Mouse (Mus musculus) myocyte (in vitro differentiated cells): ENCODE measurements around the gene Ciart. TPM values are rescaled to one million over a fixed set of nuclear protein-coding genes. Genes with fewer than 3 reads are reported as not detected.

ENCODE experiments used
- H3K27me3 ChIP-seq: one replicate; pipeline ENCODE4 v1.6.1; 2011; ENCODE audit not compliant: control insufficient read depth, insufficient read depth, insufficient read length
- H3K36me3 ChIP-seq: one replicate; pipeline ENCODE4 v1.6.1; 2011; ENCODE audit not compliant: control insufficient read depth, insufficient read depth
- H3K4me2 ChIP-seq: one replicate; pipeline ENCODE4 v1.6.1; 2011; ENCODE audit warnings: low read depth, control low read depth
- H3K4me3 ChIP-seq: one replicate; pipeline ENCODE4 v1.5.1; 2011; ENCODE audit warnings: mild to moderate bottlenecking, control low read depth, moderate library complexity
- H3K79me2 ChIP-seq: one replicate; pipeline ENCODE4 v1.6.1; 2011; ENCODE audit not compliant: control insufficient read depth, insufficient read depth
- H3ac ChIP-seq: one replicate; pipeline ENCODE4 v1.6.1; 2011; ENCODE audit not compliant: control insufficient read depth, insufficient read length
- CEBPB ChIP-seq: IDR thresholded peaks from 2 replicates; pipeline ENCODE4 v1.6.1; 2011; ENCODE audit warnings: mild to moderate bottlenecking, moderate library complexity; ENCODE audit not compliant: poor library complexity, insufficient read depth, severe bottlenecking
- E2F4 ChIP-seq: IDR thresholded peaks from one replicate; pipeline ENCODE4 v1.6.1; 2011; ENCODE audit warnings: mild to moderate bottlenecking, control low read depth, moderate library complexity; ENCODE audit not compliant: insufficient read depth
- MAX ChIP-seq: IDR thresholded peaks from one replicate; pipeline ENCODE4 v1.6.1; 2011; ENCODE audit warnings: low read depth, mild to moderate bottlenecking, control low read depth
- MYOD1 ChIP-seq, 3 experiments: IDR thresholded peaks; one replicate each; pipeline ENCODE4 v1.6.1; 2011; ENCODE audit warnings: control low read depth in 2 of 3, low read depth in 2 of 3, mild to moderate bottlenecking in 2 of 3, moderate library complexity in 1 of 3; ENCODE audit not compliant: insufficient read length in 2 of 3, control insufficient read depth in 1 of 3
- MYOG ChIP-seq, 3 experiments: IDR thresholded peaks; one replicate each; pipeline ENCODE4 v1.6.1; 2011; ENCODE audit warnings: control low read depth in 2 of 3, low read depth in 2 of 3, mild to moderate bottlenecking in 2 of 3; ENCODE audit not compliant: insufficient read length in 2 of 3, control insufficient read depth in 1 of 3, insufficient read depth in 1 of 3
- POLR2A ChIP-seq: IDR thresholded peaks from one replicate; pipeline ENCODE4 v1.6.1; 2011; ENCODE audit warnings: low read depth, mild to moderate bottlenecking, control low read depth, moderate library complexity; ENCODE audit not compliant: insufficient read length
- POLR2AphosphoS2 ChIP-seq: IDR thresholded peaks from one replicate; pipeline ENCODE4 v1.6.1; 2011; ENCODE audit warnings: low read depth, control low read depth; ENCODE audit not compliant: insufficient read length
- REST ChIP-seq: IDR thresholded peaks from one replicate; pipeline ENCODE4 v1.6.1; 2011; ENCODE audit warnings: mild to moderate bottlenecking, control low read depth, moderate library complexity; ENCODE audit not compliant: insufficient read depth, insufficient read length
- SRF ChIP-seq: IDR thresholded peaks from one replicate; pipeline ENCODE4 v1.6.1; 2011; ENCODE audit warnings: low read depth; ENCODE audit not compliant: control insufficient read depth, insufficient read length
- TCF12 ChIP-seq: IDR thresholded peaks from one replicate; pipeline ENCODE4 v1.6.1; 2011; ENCODE audit warnings: mild to moderate bottlenecking, control low read depth; ENCODE audit not compliant: poor library complexity, insufficient read depth, severe bottlenecking
- TCF3 ChIP-seq: IDR thresholded peaks from one replicate; pipeline ENCODE4 v1.6.1; 2011; ENCODE audit warnings: low read depth, control low read depth; ENCODE audit not compliant: insufficient read length
- USF1 ChIP-seq: IDR thresholded peaks from one replicate; pipeline ENCODE4 v1.6.1; 2011; ENCODE audit warnings: low read depth, mild to moderate bottlenecking, control low read depth, moderate library complexity
- polyA plus RNA-seq: library from polyadenylated mRNA; unstranded; fragments of >200 nt; fragmentation: generic; extraction: Trizol; gene quantifications from one replicate; pipeline ENCODE4 v1.2.1, GENCODE M21; 2012; ENCODE audit warnings: missing spikeins

Gene Ciart
- polyA plus RNA-seq, 1 experiment, result 22.4 TPM

- no peak overlapping the region for H3K4me3 ChIP-seq
These were observed 34.7 kb upstream of the Ciart start for GRCm38 (mm10) chr3:95916760-95917159.

GRCm38 (mm10) chr3:95914706-95915105 lies 32.7 kb upstream of the Ciart start:
- no peak overlapping the region for H3K4me2 ChIP-seq
- no peaks in the 10 kb centered on the region for H3K79me2 ChIP-seq
- H3K27me3 ChIP-seq, result peaks cover under 1% of the 10 kb centered on the region
- H3K36me3 ChIP-seq, result no peaks in the 10 kb centered on the region
- no peak overlapping the region for H3ac ChIP-seq
- H3K4me3 ChIP-seq, result no peak overlapping the region
- TF ChIP-seq MAX (no peak), E2F4 (no peak), TCF12 (no peak), MYOG (IDR thresholded peaks at IDR 0.05; ENCODE audit: control insufficient read depth in 1 of 3, insufficient read depth in 1 of 3, insufficient read length in 2 of 3, low read depth in 2 of 3) (no peak), POLR2AphosphoS2 (no peak)

More at GRCm38 (mm10) chr3:95916760-95917159, 34.7 kb upstream of the Ciart start:
- no peaks in the 10 kb centered on the region for H3K79me2 ChIP-seq
- no peaks in the 10 kb centered on the region for H3K36me3 ChIP-seq
- no peaks in the 10 kb centered on the region for H3K27me3 ChIP-seq
- no peak overlapping the region for H3ac ChIP-seq
- H3K4me2 ChIP-seq, result no peak overlapping the region
- TF ChIP-seq USF1 (no peak), TCF12 (no peak), MYOG (IDR thresholded peaks at IDR 0.05; ENCODE audit: control insufficient read depth in 1 of 3, insufficient read depth in 1 of 3, insufficient read length in 2 of 3, low read depth in 2 of 3) (no peak), POLR2AphosphoS2 (no peak), POLR2A (no peak), E2F4 (no peak), REST (no peak), SRF (no peak), TCF3 (no peak), MYOD1 (IDR thresholded peaks at IDR 0.05; ENCODE audit: control insufficient read depth in 1 of 3, insufficient read length in 2 of 3, low read depth in 2 of 3) (no peak)

GRCm38 (mm10) chr3:95907613-95908012 lies 25.6 kb upstream of the Ciart start:
- H3K27me3 ChIP-seq, result peaks cover 19% of the 10 kb centered on the region
- no peak for TF ChIP-seq SRF

GRCm38 (mm10) chr3:95906860-95907259 lies 24.8 kb upstream of the Ciart start:
- TF ChIP-seq CEBPB, result no peak
- TF ChIP-seq E2F4, result no peak
- no peak for TF ChIP-seq TCF12
- TF ChIP-seq USF1, result no peak
- no peak for TF ChIP-seq MAX
- no peak for TF ChIP-seq POLR2AphosphoS2
- TF ChIP-seq REST, result no peak
- TF ChIP-seq MYOD1 (IDR thresholded peaks at IDR 0.05; ENCODE audit: control insufficient read depth in 1 of 3, insufficient read length in 2 of 3, low read depth in 2 of 3), result no peak
- TF ChIP-seq POLR2A, result no peak
- no peak for TF ChIP-seq SRF
- no peak for TF ChIP-seq MYOG (IDR thresholded peaks at IDR 0.05; ENCODE audit: control insufficient read depth in 1 of 3, insufficient read depth in 1 of 3, insufficient read length in 2 of 3, low read depth in 2 of 3)
- TF ChIP-seq TCF3, result no peak
- Histone ChIP-seq H3ac (no peak overlapping the region), H3K36me3 (no peaks in the 10 kb centered on the region), H3K4me3 (no peak overlapping the region), H3K4me2 (peak overlapping the region; percentile 91), H3K79me2 (no peaks in the 10 kb centered on the region), H3K27me3 (peaks cover 19% of the 10 kb centered on the region)

More at GRCm38 (mm10) chr3:95907613-95908012, 25.6 kb upstream of the Ciart start:
- Histone ChIP-seq H3ac (no peak overlapping the region), H3K36me3 (no peaks in the 10 kb centered on the region), H3K79me2 (no peaks in the 10 kb centered on the region), H3K4me2 (no peak overlapping the region), H3K4me3 (no peak overlapping the region)

GRCm38 (mm10) chr3:95905940-95906492 lies 24.0 kb upstream of the Ciart start:
- no peak overlapping the region for H3K4me3 ChIP-seq
- H3K27me3 ChIP-seq, result peaks cover 19% of the 10 kb centered on the region
- no peak for TF ChIP-seq USF1
- TF ChIP-seq POLR2A, result no peak
- TF ChIP-seq MYOG (IDR thresholded peaks at IDR 0.05; ENCODE audit: control insufficient read depth in 1 of 3, insufficient read depth in 1 of 3, insufficient read length in 2 of 3, low read depth in 2 of 3), result no peak
- TF ChIP-seq POLR2AphosphoS2, result no peak
- no peak for TF ChIP-seq TCF12
- TF ChIP-seq REST, result no peak
- no peak for TF ChIP-seq MYOD1 (IDR thresholded peaks at IDR 0.05; ENCODE audit: control insufficient read depth in 1 of 3, insufficient read length in 2 of 3, low read depth in 2 of 3)
- no peak for TF ChIP-seq E2F4
- no peak for TF ChIP-seq MAX
- TF ChIP-seq CEBPB, result no peak
- TF ChIP-seq SRF, result no peak
- no peak for TF ChIP-seq TCF3
- H3K79me2 ChIP-seq, result no peaks in the 10 kb centered on the region
- H3ac ChIP-seq, result no peak overlapping the region
- peak overlapping the region; percentile 91 for H3K4me2 ChIP-seq
- no peaks in the 10 kb centered on the region for H3K36me3 ChIP-seq
